Mouse (Mus musculus) thymus, adult 18-20 months (tissue): ENCODE results near the gene Gm44965.
"Not testable (repeated sequence)": the region's sequence is repeated elsewhere in the genome, so short reads cannot be mapped to it uniquely, and the experiment has no call there.

Source experiments
- DNase-seq, 2 experiments: peaks; one replicate each; pipeline ENCODE4 v3.0.0; 2022; ENCODE audit warnings: mixed read lengths in 2 of 2

The Gm44965 gene

GRCm38 (mm10) chr6:48581257-48581656, 12.5 kb upstream of the Gm44965 start:
- no peak for DNase-seq

DNA sequence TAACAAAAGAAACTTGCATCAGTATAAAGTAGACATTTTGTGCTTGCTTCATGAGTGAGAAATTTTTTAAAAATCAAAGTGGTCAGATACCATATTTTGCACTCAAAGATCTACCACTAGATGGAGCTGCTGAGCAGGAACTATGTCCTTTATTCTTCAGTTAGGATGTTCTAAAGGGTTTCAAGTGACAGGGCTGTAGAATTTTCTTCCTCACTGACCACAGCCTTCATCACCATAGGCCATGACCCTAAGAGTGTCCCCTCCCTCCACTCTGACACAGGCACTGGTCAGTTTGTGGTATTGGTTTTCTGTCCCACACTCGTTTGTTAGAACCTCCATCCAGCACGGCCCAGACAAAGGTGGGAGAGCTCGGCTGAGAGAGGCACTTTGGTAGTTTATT, 11.7 kb upstream of the Gm44965 start:
- DNase-seq = no peak

DNA sequence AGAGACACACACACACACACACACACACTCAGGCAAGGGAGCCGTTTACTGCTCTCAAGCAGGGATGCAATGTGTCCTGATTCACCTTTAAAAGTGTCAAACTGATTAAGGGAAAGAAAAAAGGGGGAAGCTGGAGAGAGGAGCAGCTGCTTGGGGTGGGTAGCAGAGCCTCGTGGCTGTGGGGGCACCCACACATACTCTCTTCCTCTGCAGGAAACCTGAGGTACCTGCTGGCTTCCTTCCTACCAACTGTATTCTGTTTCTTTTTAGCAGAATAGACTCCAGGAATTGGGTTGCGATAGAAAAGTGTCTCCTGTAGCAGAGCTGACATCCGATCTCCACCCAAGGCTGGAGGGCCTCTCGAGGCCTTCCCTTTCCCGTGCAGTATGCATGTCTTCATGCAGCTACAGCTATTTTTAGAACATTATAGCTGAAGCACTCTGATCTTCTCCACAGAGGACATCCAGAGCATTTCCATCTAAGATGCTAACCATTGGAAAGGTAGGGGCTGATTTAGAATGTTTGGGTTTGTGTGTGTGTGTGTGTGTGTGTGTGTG, 4.5 kb upstream of the Gm44965 start, which contains the start of gene Gm45021:
Gm45021 (plus strand) TSS at position 417 of the 557 bp plus-strand sequence.
- DNase-seq = no peak

DNA sequence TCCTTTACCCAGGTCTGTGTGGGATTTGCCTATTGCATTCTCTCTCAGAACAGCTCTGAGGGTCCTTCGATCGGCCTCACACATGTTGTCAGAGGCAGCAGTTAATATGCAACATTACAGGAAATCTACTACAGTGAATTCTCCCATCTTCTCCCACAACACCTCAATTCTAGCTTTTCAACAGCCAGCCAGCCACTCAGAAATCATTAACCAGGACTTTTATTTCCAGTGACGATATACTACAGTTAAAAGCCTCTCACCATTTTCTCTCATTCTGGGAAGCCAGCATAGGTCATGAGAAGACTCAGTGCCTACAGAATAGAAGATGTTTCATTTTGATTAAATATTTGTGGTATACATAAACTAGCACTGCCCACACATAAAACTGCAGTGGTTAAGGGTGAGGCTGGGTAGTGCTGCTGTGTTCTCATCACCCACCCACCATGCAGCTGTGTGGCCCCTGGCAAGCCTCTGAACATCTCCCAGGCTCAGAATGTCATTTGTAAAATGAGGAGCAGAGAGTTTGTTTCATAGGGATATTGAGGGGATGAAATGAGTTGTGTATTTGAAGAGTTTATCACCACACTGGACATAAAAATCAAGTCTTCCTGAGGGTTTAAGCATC, 2.4 kb upstream of the Gm44965 start:
- no peak for DNase-seq

DNA sequence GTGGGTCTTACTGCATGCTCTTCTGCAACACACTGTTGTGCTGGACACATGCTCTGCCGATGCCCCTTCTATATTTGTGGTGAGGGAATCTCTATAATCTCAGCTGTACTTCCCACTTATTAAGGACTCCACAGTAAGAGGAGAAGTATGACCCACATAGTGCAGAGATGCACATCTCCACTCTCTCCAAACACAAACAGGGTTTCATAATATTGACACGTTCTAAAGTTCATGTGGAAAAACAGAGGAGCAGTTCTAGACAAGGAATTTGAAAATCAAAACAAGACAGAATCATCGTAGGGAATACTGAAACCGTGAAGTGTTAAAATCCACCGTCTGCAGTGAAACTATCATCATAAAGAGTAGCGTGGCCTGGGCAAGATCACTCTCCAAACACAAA, 1.9 kb upstream of the Gm44965 start:
- DNase-seq = no peak

- no peak for DNase-seq
Observed at GRCm38 (mm10) chr6:48594043-48594738, 450 bp downstream of the Gm44965 start.

- no peak for DNase-seq
Observed at GRCm38 (mm10) chr6:48595278-48595677, 1.5 kb downstream of the Gm44965 start.

DNA sequence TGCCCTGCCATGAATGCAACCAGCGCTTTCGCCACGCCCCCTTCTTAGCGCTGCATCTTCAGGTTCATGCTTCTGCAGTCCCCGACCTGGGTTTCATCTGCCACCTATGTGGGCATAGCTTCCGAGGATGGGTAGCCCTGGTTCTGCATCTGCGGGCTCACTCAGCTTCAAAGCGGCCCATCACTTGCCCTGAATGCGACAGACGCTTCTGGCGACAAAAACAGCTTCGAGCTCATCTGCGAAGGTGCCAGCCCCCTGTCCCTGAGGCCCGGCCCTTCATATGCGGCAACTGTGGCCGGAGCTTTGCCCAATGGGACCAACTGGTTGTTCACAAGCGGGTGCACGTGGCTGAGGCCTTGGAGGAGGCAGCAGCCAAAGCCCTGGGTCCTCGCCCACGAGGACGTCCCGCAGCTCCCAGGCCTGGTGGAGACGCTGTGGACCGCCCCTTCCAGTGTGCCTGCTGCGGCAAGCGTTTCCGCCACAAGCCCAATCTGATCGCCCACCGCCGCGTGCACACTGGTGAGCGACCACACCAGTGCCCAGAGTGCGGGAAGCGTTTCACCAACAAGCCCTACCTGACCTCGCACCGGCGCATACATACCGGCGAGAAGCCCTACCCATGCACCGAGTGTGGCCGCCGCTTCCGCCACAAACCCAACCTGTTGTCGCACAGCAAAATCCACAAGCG, 2.9 kb downstream of the Gm44965 start:
- no peak for DNase-seq

- no peak for DNase-seq
Observed at GRCm38 (mm10) chr6:48597233-48597625, 3.5 kb downstream of the Gm44965 start.

GRCm38 (mm10) chr6:48600594-48600993, 6.9 kb downstream of the Gm44965 start:
- DNase-seq = no peak

- DNase-seq = peak; percentile 90 to 91
Observed at GRCm38 (mm10) chr6:48601271-48602079, 7.7 kb downstream of the Gm44965 start, which contains the start of gene Zfp775. Zfp775 (plus strand) TSS chr6:48602063.

DNA sequence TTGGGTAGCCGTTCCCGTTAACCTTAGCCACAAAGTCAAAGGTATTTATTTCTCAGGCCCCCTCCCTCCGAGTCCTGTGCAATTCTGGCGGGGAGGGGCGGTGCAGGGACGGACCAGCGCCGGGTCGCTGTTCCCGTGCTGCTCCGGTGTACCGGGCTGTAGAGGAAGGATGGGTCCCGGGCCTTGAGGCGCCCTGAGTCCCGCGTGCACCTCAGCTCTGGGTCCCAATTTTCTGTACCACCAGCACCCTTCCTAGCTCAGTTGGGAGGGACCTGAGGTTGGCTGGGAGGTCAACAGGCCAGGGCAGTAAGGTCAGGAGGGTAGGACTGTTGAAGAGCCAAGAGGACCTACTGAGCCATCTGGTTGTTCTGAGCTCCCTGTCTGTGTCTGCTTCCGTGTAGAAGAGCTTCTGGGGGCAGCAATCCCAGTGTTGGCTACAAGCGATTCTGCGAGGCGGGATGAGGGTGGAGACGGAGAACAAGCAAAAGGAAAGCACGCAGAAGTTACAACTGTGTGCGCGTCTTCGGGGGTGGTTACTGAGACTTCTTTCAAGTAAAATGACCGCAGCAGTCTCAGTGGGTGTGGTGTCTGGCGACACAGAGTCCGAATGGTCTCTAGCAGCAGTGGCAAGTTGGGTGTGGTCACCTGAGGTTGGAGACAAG, 8.5 kb downstream of the Gm44965 start:
- no peak for DNase-seq

DNA sequence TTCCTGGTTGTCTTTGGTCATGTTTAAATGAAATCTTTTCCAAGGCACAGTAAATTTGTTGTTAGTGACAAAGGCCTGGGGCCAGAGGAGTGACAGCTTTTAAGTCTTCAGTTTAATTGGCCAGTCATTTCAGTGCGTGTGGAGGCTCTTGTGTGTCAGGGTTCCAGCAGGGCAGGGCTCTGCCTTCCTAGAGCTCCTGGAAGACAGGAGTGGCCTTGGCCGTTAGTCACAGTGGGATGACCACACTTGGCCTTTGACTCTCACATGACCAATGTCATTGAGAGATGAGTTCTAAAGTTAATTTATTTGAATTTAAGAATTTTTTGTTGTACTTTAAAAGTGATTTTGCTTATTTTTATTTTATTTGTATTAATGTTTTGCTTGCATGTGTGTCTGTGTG, 14.4 kb downstream of the Gm44965 start:
- no peak for DNase-seq

GRCm38 (mm10) chr6:48609512-48609911, 15.8 kb downstream of the Gm44965 start:
- DNase-seq = no peak

- DNase-seq = no peak
Observed at GRCm38 (mm10) chr6:48610657-48611056, 16.9 kb downstream of the Gm44965 start.

- no peak for DNase-seq
Observed at GRCm38 (mm10) chr6:48613464-48613863, 19.7 kb downstream of the Gm44965 start.

DNA sequence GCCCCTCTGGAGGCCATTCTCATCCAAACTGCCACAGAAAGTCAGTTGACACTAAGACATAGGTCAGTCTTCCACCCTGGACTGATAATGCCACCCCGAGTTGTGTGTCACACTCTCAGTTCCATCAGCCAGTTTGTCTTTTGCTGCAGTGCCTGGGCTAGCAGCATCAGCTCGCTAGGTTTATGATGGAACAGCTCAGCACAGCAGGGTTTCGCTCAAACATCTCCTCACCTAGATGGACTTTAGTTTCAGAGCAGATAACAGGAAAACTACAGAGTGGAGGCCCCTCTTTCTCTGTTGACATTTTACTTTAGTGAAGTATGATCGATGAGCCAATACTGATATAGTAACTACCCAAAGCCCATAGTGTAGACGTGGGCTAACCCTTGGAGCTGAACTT, 21.0 kb downstream of the Gm44965 start:
- DNase-seq = no peak

- no peak for DNase-seq
Observed at GRCm38 (mm10) chr6:48620031-48620430, 26.3 kb downstream of the Gm44965 start.

- DNase-seq = not testable (repeated sequence)
Observed at GRCm38 (mm10) chr6:48622186-48622843, 28.6 kb downstream of the Gm44965 start.

DNA sequence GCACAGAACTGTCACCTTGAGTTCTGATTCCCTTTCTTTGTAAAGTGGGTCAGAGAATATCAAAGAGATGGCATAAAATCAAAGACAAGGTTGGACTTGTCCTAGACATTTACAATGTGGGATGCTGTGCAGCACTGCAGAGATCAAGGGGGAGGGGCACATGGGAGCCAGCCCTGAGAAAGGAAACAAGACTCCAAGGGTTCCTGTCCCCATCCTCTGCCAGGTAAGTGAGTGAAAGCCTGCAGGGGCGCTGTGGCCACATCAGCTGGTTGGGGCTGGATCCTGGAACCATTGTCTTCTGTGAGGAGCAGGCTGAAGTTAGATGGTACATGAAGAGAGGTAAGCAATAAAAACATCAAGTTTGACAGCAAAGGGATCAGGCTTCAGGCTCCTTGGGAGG, 29.7 kb downstream of the Gm44965 start:
- no peak for DNase-seq

DNA sequence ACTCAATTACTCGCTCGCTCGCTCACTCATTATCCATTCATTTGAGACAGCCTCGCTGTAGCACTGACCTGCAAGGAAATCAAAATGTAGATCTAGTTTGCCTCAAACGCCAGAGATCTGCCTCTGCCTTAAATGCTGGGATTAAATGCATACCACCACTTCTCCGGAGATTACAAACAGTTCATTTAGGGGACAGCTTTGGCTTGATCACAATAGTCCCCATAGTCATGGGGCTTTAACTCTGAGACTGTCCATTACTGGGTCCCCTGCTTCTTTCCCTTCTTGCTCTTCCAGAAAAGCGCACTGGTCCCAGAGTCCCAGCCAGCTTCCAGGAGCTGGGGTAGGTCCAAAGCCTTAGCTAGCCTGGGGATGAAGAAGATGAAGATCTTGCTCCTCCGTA, 32.7 kb downstream of the Gm44965 start, which contains the start of gene AI854703:
AI854703 (plus strand) TSS at position 301 of the 400 bp plus-strand sequence.
- DNase-seq = no peak
